Mouse (Mus musculus) brain, embryonic 14.5 days (tissue): ENCODE measurements at regions not wholly inside any gene's neighbourhood (a gene's known extent, or its start where the extent isn't known, plus 50 kb on each side); places are given as distances from the start of the nearest gene placed in this dataset.
"Not testable (repeated sequence)": the region's sequence is repeated elsewhere in the genome, so short reads cannot be mapped to it uniquely, and the experiment has no call there.

Experiments used
- CTCF ChIP-seq: fragments of 200-500 bp; IDR thresholded peaks from 2 replicates; pipeline ENCODE4 v1.5.1; 2012; ENCODE audit warnings: inconsistent platforms, mild to moderate bottlenecking, moderate library complexity, borderline replicate concordance; ENCODE audit not compliant: insufficient read depth, insufficient read length; ENCODE audit errors: extremely low read depth
- POLR2A ChIP-seq: fragments of 200-500 bp; IDR thresholded peaks from 2 replicates; pipeline ENCODE4 v1.6.1; 2012; ENCODE audit warnings: mild to moderate bottlenecking, inconsistent platforms, borderline replicate concordance; ENCODE audit not compliant: poor library complexity, insufficient read depth, insufficient read length, severe bottlenecking; ENCODE audit errors: extremely low read depth

DNA sequence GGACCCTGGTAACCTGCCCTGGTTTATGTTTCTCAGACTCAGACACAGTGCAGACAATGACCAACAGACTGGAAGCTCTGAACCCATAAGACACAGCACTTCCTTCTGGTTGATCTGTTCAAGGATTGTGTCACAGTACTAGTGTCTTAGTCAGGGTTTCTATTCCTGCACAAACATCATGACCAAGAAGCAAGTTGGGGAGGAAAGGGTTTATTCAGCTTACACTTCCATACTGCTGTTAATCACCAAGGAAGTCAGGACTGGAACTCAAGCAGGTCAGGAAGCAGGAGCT lies 65.8 kb upstream of the Tbl1xr1 start:
- TF ChIP-seq CTCF, POLR2A: not testable (repeated sequence)
